Mouse (Mus musculus): Measurements from ENCODE around the gene Usp45. TPM values are rescaled to one million over a fixed set of nuclear protein-coding genes. Genes with fewer than 3 reads are reported as not detected.

Usp45 gene
- polyA plus RNA-seq, 1 experiment from 2014 or later: 10.9 TPM

GRCm38 (mm10) chr4:21807204-21807603 is 40.2 kb downstream of the Usp45 start:
- 78% methylated on average over 5 of the region's 5 CpGs for WGBS
- no peak overlapping the region for H3K27ac ChIP-seq (replicated peaks)
- no peaks in the 10 kb centered on the region for H3K4me1 ChIP-seq
- H3K9me3 ChIP-seq (replicated peaks): no peaks in the 10 kb centered on the region
- H3K4me3 ChIP-seq: no peak overlapping the region
- peaks cover 54% of the 10 kb centered on the region for H3K36me3 ChIP-seq
- H3K27me3 ChIP-seq (ENCODE audit: low read depth, poor library complexity, severe bottlenecking): no peaks in the 10 kb centered on the region
- no peak for DNase-seq (ENCODE audit: low spot score)

- 89% methylated on average over 3 of the region's 3 CpGs for WGBS
- no peak for DNase-seq (ENCODE audit: low spot score)
- H3K27me3 ChIP-seq (ENCODE audit: low read depth, poor library complexity, severe bottlenecking): no peaks in the 10 kb centered on the region
- no peaks in the 10 kb centered on the region for H3K9me3 ChIP-seq (replicated peaks)
- no peak overlapping the region for H3K4me3 ChIP-seq
- no peaks in the 10 kb centered on the region for H3K4me1 ChIP-seq
- no peak overlapping the region for H3K27ac ChIP-seq (replicated peaks)
- peaks cover 34% of the 10 kb centered on the region for H3K36me3 ChIP-seq
Observed at GRCm38 (mm10) chr4:21810608-21811007, 43.7 kb downstream of the Usp45 start.

DNA sequence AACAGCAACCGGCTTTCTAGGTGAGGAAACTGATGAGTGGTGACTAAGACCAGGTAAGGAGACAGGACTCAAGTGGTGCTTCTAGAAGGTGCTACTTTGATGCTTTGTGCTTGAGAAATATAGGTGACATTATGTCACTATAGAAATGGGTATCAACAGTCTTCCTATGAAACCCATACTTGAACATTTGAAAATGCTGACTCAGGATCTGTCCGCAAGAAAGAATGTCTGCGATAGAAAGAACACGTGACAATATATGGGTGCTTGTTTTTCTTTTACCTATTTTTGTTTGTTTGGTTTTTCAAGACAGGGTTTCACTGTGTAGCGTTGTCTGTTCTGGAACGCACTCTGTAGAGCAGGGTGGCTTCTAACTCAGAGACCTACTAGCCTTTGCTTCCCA is 45.7 kb downstream of the Usp45 start:
- DNase-seq (ENCODE audit: low spot score): no peak
- no peak overlapping the region for H3K4me3 ChIP-seq
- H3K27ac ChIP-seq (replicated peaks): no peak overlapping the region
- no peaks in the 10 kb centered on the region for H3K27me3 ChIP-seq (ENCODE audit: low read depth, poor library complexity, severe bottlenecking)
- H3K4me1 ChIP-seq: no peaks in the 10 kb centered on the region
- H3K36me3 ChIP-seq: peaks cover 50% of the 10 kb centered on the region
- 94% methylated on average over 6 of the region's 6 CpGs for WGBS
- no peaks in the 10 kb centered on the region for H3K9me3 ChIP-seq (replicated peaks)

GRCm38 (mm10) chr4:21814029-21814428 is 47.1 kb downstream of the Usp45 start:
- no peak overlapping the region for H3K27ac ChIP-seq (replicated peaks)
- WGBS: 44% methylated on average over 2 of the region's 2 CpGs
- H3K9me3 ChIP-seq (replicated peaks): no peaks in the 10 kb centered on the region
- H3K4me1 ChIP-seq: no peaks in the 10 kb centered on the region
- DNase-seq (ENCODE audit: low spot score): peak; percentile 45
- no peaks in the 10 kb centered on the region for H3K27me3 ChIP-seq (ENCODE audit: low read depth, poor library complexity, severe bottlenecking)
- H3K36me3 ChIP-seq: peaks cover 57% of the 10 kb centered on the region
- H3K4me3 ChIP-seq: no peak overlapping the region

DNA sequence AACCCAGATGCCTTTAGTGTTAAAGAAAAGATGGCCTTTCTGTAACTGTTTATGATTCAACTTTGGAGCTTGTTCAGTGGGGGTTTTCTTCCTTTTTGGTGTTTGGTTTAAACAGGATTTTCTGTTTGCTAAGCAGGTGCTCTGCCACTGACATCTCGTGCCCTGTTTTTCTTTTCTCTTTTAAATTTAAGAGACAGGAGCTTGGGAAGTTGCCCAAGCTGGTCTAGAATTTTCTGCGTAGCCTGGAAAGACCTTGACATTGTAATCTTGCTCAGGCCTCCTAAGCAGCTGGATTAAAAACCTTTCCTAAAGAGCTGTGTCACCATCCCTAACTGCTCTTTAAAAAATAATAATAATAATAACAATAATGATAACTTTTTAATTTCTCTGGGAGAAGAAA is 59.7 kb downstream of the Usp45 start:
- DNase-seq (ENCODE audit: low spot score): no peak
- H3K27me3 ChIP-seq (ENCODE audit: low read depth, poor library complexity, severe bottlenecking): no peaks in the 10 kb centered on the region
- 90% methylated on average over 2 of the region's 2 CpGs for WGBS
- H3K27ac ChIP-seq (replicated peaks): no peak overlapping the region
- H3K36me3 ChIP-seq: peaks cover 47% of the 10 kb centered on the region
- no peak overlapping the region for H3K4me3 ChIP-seq
- no peaks in the 10 kb centered on the region for H3K4me1 ChIP-seq
- no peaks in the 10 kb centered on the region for H3K9me3 ChIP-seq (replicated peaks)

DNA sequence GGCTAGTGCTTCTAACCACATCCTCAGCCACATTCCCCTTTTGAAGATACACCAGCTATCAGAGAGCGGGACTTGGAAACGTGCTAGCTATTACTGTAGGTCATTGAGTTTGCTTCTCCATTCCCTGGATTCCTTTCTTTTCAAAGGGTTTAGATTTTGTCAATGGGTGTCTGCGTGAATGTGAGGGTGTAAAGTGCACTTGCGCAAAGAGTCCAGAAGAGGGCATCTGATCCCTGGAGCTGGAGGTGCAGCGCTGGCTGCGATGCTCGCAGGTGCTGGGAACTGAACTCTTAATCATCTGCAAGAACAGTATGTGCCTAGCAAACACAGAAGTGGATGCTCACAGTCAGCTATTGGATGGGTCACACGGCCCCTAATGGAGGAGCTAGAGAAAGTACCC is 65.9 kb downstream of the Usp45 start:
- WGBS: 95% methylated on average over 8 of the region's 8 CpGs
- peaks cover 4% of the 10 kb centered on the region; the same call in 1 of the 2 replicates for H3K9me3 ChIP-seq (replicated peaks)
- peaks cover 42% of the 10 kb centered on the region for H3K36me3 ChIP-seq
- no peak for DNase-seq (ENCODE audit: low spot score)
- H3K27ac ChIP-seq (replicated peaks): no peak overlapping the region
- no peaks in the 10 kb centered on the region for H3K4me1 ChIP-seq
- H3K27me3 ChIP-seq (ENCODE audit: low read depth, poor library complexity, severe bottlenecking): no peaks in the 10 kb centered on the region
- H3K4me3 ChIP-seq: no peak overlapping the region

- Histone ChIP-seq H3K27ac (replicated peaks) (peak within 1 kb of the TSS; percentile 98), H3K4me1 (peaks cover 18% of the 10 kb centered on the region), H3K27me3 (ENCODE audit: low read depth, poor library complexity, severe bottlenecking) (no peaks in the 10 kb centered on the region), H3K4me3 (peak within 1 kb of the TSS; percentile 81), H3K36me3 (peaks cover 4% of the 10 kb centered on the region; the same call in 1 of the 2 replicates), H3K9me3 (replicated peaks) (no peaks in the 10 kb centered on the region)
- peak; percentile 94 for DNase-seq (ENCODE audit: low spot score)
- under 1% methylated on average over 50 of the region's 50 CpGs for WGBS
Observed at GRCm38 (mm10) chr4:21847481-21848286, 80.7 kb downstream of the Usp45 start, which contains the start of gene Pnisr. Gene Pnisr, plus strand, starts transcription at chr4:21847583.

- WGBS: under 1% methylated on average over 24 of the region's 24 CpGs
- peak overlapping the region; percentile 81 for H3K4me3 ChIP-seq
- peaks cover 10% of the 10 kb centered on the region for H3K36me3 ChIP-seq
- peak; percentile 90 for DNase-seq (ENCODE audit: low spot score)
- H3K9me3 ChIP-seq (replicated peaks): no peaks in the 10 kb centered on the region
- peaks cover 18% of the 10 kb centered on the region for H3K4me1 ChIP-seq
- H3K27me3 ChIP-seq (ENCODE audit: low read depth, poor library complexity, severe bottlenecking): no peaks in the 10 kb centered on the region
- peak overlapping the region; percentile 98 for H3K27ac ChIP-seq (replicated peaks)
Observed at GRCm38 (mm10) chr4:21848287-21848630, 81.3 kb downstream of the Usp45 start.

GRCm38 (mm10) chr4:21857481-21857880 is 90.5 kb downstream of the Usp45 start:
- Histone ChIP-seq H3K27ac (replicated peaks) (no peak overlapping the region), H3K9me3 (replicated peaks) (no peaks in the 10 kb centered on the region), H3K4me1 (no peaks in the 10 kb centered on the region), H3K27me3 (ENCODE audit: low read depth, poor library complexity, severe bottlenecking) (no peaks in the 10 kb centered on the region), H3K36me3 (peaks cover 95% of the 10 kb centered on the region), H3K4me3 (no peak overlapping the region)
- DNase-seq (ENCODE audit: low spot score): no peak
- WGBS: 88% methylated on average over 1 of the region's 1 CpGs

DNA sequence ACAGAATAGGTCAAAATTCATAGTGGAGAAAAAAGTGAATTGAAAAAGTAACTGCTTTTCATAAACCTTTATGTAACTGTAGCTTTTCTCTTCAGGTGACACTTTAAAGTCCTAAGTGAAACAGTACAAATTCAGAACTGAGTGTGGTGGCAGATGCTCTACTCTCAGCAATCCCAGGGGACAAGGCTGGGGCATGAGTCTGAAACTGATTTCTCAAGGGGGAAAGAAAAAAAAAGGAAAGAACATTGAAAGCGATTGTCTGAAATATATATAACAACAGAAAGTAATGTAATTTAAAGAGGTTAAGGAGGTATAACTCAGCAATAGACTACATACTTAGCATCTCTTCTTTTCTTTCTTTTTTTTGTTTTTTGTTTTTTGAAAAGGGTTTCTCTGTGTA is 98.3 kb downstream of the Usp45 start:
- Histone ChIP-seq H3K27me3 (ENCODE audit: low read depth, poor library complexity, severe bottlenecking) (no peaks in the 10 kb centered on the region), H3K4me1 (no peaks in the 10 kb centered on the region), H3K9me3 (replicated peaks) (no peaks in the 10 kb centered on the region), H3K36me3 (peaks cover 98% of the 10 kb centered on the region), H3K27ac (replicated peaks) (no peak overlapping the region), H3K4me3 (no peak overlapping the region)
- DNase-seq (ENCODE audit: low spot score): no peak
- WGBS: 95% methylated on average over 1 of the region's 1 CpGs

DNA sequence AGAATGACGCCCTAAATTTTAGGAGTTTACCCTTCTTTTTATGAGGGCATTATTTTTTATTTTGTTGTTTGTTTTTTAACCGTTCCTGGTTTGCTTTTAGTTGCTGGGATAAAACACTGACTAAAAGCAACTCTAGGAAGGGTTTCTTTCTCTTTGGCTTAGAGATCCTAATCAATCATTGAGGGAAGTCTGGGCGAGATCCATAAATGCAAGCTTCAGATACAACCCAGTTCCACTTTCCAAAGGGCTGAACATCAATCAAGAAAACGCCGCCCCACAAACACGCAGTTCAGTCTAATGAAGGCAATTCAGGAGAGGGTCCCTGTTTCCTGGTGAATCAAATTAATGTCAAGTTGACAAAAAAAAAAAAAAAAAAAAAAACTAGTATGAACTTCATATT is 111.8 kb downstream of the Usp45 start:
- H3K27me3 ChIP-seq (ENCODE audit: low read depth, poor library complexity, severe bottlenecking): no peaks in the 10 kb centered on the region
- peaks cover 37% of the 10 kb centered on the region for H3K36me3 ChIP-seq
- no peaks in the 10 kb centered on the region for H3K9me3 ChIP-seq (replicated peaks)
- H3K4me1 ChIP-seq: peaks cover 6% of the 10 kb centered on the region; the same call in 1 of the 2 replicates
- peak overlapping the region; percentile 71 for H3K4me3 ChIP-seq
- WGBS: 47% methylated on average over 6 of the region's 6 CpGs
- no peak for DNase-seq (ENCODE audit: low spot score)
- H3K27ac ChIP-seq (replicated peaks): no peak overlapping the region; the same call in 1 of the 2 replicates

DNA sequence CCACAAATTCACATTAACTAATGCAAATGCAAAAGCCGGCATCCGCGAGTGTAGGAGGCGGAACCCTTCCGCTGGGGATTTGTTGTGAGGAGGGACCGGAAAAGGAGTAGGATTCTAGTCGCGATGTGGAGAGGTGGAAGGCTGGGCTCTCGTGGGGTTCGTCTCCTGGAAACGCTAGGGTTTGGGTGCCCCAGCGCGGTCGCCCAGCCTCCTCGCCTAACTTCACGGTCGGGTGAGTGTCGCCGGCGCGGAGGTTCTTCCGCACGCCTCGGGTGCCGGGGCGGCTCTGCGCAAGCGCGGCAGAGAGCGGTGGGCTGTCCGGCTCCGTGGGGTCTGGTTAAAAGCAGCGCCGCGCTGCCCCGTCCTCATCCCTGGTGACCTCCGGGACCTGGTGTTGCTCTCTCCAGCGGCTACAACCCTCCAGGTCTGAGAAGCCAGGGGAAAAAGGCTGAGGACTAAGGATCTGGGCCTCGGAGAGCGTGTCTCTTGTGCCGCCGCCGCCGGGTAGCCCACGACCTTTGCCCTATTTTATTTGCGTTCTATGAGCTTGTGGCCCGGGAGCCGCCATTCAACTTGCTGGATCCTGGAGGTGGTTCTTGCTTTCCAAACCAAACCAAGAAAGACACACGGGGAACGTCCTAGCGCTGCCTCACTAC is 112.7 kb downstream of the Usp45 start, which contains the start of gene Coq3:
Gene Coq3 (plus strand): TSS at position 109 of the 656 bp plus-strand sequence.
- Histone ChIP-seq H3K27ac (replicated peaks) (peak within 1 kb of the TSS; percentile 94), H3K36me3 (peaks cover 28% of the 10 kb centered on the region), H3K4me3 (peak within 1 kb of the TSS; percentile 71), H3K27me3 (ENCODE audit: low read depth, poor library complexity, severe bottlenecking) (no peaks in the 10 kb centered on the region), H3K9me3 (replicated peaks) (no peaks in the 10 kb centered on the region), H3K4me1 (peaks cover 6% of the 10 kb centered on the region; the same call in 1 of the 2 replicates)
- under 1% methylated on average over 51 of the region's 51 CpGs for WGBS
- DNase-seq (ENCODE audit: low spot score): peak; percentile 87

DNA sequence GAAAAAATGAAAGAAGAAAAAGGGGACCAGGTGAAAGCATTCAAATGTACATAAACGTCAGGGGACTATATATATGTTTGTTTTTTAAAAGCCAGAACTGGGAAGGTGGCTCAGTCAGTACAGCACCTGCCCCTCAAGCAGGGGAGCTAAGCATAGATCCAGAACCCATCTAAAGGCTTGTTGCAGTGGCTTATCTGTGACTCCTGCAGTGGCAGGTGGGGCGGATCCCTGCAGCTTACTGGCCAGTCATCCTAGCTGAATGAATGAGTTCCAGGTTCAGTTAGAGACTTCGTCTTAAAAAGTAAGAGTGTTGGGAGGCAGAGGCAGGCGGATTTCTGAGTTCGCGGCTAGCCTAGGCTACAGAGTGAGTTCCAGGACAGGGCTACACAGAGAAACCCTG is 115.8 kb downstream of the Usp45 start:
- WGBS: 94% methylated on average over 6 of the region's 6 CpGs
- Histone ChIP-seq H3K9me3 (replicated peaks) (no peaks in the 10 kb centered on the region), H3K4me3 (no peak overlapping the region), H3K27ac (replicated peaks) (no peak overlapping the region), H3K27me3 (ENCODE audit: low read depth, poor library complexity, severe bottlenecking) (no peaks in the 10 kb centered on the region), H3K4me1 (peaks cover 6% of the 10 kb centered on the region; the same call in 1 of the 2 replicates), H3K36me3 (no peaks in the 10 kb centered on the region; the same call in 1 of the 2 replicates)
- no peak for DNase-seq (ENCODE audit: low spot score)
